Mouse (Mus musculus) hematopoietic stem cell, adult 5-6 weeks (primary cell): ENCODE measurements at regions not wholly inside any gene's neighbourhood (a gene's known extent, or its start where the extent isn't known, plus 50 kb on each side); places are given as distances from the start of the nearest gene placed in this dataset.

Experiments
- ATAC-seq, 2 experiments: fragments of 125-278 bp in 1 of 2; replicated peaks in 1 of 2; 2 replicates each; pipeline ENCODE4 v1.8.0; 2016 to 2017; ENCODE audit warnings: inconsistent platforms in 2 of 2, mild to moderate bottlenecking in 2 of 2, moderate number of reproducible peaks in 2 of 2, low read depth in 1 of 2, moderate TSS enrichment in 1 of 2; ENCODE audit not compliant: low FRiP score in 2 of 2, poor library complexity in 2 of 2, severe bottlenecking in 2 of 2, insufficient read depth in 1 of 2, low TSS enrichment in 1 of 2

DNA sequence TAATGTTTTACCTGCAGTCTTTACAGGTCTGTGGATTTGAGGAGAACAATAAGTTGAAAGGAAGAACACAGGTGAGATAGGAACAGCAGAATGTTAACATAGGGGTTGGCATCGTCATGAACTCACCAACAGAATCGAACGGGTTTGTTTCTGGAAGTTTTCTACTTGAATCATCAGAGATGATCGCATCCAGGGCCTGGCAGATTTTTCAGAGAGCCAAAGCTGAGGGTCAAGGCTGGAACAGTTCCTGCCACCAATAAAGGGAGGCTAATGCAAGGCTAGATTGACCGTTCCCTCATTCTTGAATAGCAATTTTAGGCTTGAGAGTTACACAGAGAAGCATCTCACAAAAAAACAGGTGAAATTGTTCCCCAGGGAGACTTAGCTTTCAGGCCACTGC lies 168.0 kb upstream of the Ubl3 start:
- no peak for ATAC-seq

DNA sequence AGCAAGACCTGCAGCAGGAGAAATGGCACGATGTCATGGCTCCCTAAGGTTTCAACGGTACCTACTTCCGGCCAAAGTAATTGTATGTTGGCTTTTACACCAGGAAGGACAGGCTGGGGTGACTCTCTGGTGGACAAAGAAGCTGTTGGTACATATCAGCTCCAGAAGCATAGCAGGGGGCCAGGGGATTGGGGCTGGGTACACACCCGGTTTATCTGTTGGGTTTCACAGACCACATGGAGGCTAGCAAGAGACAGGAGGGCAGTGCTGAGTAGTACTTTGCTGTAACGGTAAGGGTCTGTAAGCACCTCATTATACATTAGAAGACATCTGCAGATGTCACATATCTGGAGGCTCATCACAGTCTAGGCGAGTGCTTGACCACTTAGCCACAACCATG lies 164.0 kb upstream of the Ubl3 start:
- ATAC-seq: no peak

DNA sequence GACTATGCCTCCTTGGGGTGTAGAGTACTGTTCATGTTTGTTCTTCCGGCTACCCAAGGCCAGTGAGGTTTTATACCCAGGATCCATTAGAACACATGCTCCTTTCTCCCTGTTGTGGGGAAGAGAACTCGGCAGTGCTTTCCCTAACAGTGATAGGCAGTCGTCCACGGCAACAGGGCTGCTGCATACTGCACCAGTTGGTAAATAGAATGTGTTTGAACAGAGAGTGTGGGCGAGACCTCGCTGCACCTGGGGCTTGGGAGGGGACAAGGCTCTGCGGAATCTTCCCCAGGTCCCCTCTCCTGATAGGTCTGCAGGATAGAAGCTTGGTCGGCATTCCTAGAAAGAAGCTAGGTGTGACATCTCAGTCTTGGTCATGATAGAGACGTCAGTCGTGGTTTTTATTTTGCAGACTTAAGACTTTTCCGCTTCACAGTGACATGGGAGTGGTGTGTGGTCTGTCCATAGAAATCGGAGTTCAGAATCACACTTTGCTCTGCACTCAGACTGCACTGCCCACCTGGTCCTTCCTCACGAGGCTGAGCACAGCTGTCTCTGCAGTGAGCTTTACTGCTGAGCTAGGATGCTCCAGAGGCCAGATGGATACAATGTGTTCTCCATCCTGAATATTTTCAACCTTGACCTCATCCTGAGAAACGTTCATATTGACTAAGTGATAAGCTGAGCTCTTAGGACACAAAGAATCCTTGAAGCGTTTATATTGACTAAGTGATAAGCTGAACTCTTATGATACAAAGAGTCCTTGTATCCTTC lies 162.8 kb upstream of the Ubl3 start:
- ATAC-seq: no peak

DNA sequence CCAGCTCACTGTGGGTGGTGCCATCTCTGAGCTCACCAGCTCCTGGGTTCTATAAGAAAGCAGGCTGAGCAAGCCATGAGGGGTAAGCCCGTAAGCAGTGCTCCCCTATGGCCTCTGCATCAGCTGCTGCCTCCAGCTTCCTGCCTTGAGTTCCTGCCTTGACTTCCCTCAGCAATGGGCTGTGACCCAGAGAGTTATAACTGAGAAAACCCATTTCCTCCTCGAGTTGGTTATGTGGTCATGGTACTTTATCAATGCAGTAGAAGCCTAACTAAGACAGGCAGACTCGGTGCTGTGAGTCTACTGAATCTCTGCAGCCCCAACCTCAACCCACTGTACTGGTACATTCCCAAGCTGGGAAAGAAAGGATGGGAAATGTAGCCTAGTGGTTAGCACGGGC lies 162.2 kb upstream of the Ubl3 start:
- no peak for ATAC-seq

DNA sequence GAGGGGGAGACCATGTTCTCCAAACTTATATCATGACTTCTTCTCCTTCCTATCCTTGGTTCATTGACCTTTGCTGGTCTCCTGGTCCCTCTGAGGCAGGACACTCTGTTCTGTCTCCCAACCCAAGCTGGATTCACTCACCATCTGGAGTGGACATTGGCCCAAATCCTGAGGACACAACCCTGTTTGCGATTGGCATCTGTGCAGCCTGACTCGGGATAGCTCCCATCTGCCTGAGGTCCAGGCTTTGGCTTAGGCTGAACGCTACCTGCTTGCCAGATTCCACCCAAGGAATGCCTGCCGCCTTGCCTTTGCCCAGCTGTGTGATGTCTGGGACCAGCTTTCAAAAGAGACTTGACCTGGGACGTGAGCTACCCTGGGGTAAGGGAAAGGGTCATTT lies 161.2 kb upstream of the Ubl3 start:
- ATAC-seq: no peak

DNA sequence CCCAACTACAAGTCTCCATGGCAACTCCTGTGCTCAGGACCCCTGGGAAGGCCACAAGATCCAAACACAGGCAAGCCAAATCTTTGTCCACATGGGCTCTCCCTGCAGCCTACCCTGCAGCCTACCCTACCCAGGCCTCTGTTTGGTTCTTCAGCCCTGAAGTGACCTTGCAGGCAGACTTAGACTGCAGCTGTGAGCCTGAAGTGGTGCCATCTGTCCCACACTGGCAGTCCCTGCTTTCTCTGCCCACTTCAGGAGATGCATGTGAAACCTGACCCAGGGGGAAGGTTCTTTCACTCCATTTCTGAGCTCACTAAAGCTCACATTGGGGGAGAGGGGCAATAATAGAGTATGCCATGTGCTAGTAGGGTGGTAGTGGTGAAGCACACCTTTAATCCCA lies 160.4 kb upstream of the Ubl3 start:
- no peak for ATAC-seq

DNA sequence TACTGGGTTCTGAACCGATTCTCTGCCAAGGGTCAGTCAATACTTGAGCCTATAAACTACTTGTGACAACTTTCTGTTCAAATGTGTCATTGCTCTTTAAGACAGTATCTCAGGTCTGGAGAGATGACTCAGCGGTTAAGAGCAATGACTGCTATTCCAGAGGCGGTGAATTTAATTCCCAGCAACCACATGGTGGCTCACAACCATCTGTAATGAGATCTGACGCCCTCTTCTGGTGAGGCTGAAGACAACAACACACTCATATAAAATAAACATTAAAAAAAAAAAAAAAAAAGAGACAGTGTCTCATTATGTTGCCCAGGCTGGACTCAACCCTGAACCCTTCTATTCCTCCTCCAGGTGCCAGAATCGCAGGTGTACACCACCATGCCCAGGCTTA lies 159.0 kb upstream of the Ubl3 start:
- ATAC-seq: no peak

DNA sequence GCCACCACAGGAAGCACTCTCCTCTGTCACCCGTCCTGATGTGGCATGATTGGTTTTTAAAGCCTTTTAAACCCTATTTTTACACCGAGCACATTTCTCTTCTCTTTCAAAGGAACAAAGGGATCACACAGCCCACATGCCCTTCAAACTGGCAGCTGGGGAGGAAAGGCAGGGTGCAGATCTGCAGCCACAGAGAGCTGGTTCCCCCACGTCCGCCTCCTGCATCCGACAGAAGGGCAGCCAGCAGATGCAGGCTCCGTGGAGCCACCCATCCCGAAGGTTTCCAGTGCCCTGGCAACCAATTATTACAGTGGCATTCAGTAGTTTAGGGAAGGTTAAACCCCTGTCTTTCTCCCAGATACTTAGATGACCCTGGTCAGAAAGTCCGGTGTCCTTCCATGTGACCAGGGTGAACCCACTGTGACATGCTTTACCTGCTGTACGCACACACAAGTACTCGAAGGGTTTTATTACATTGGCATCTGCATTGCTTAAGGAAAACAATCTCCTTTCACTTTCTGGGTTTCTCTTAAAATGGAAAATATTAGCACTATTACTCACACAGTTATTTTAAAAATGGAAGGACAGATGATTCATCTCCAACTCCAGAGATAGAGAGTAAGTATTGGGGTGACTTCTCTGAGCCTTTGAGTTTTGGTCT lies 156.7 kb upstream of the Ubl3 start:
- ATAC-seq: peak in 1 of 2 experiments; percentile 49; a peak in 2 of 4 replicates

DNA sequence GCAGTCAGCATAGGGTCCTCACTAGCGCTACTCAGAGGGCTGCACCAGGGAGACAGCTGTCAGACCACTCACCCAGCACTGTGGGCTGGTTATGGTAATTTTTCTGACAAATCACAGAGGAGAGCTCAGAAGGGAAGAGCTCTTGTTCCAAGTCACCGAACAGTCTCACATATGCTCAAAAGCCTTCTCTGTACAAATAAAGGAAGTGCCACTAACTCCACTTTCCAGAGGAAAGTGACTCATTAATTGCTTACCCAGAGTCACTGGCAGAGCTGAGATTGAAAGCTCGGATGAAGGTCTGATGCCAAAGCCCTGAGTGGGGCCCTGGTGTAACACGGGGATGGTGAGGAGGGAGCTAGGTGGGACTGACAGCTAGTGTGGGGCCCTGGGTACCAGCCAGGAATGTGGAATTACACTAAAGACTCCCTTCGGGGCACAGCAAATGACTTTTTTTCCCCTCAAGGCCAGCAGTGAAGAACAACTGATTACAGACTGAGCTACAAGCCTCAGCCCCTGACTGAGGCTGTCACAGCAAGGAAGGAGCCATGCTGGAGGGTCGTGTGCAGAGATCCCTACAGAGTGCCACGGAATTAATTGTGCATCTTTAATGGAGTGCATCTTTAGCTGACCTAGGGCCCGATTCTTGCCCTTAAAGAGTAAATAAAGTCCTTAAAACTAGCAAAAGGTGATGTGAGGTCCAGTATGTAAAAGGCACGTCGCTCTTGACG lies 155.6 kb upstream of the Ubl3 start:
- peak; percentile 75 to 78 for ATAC-seq

DNA sequence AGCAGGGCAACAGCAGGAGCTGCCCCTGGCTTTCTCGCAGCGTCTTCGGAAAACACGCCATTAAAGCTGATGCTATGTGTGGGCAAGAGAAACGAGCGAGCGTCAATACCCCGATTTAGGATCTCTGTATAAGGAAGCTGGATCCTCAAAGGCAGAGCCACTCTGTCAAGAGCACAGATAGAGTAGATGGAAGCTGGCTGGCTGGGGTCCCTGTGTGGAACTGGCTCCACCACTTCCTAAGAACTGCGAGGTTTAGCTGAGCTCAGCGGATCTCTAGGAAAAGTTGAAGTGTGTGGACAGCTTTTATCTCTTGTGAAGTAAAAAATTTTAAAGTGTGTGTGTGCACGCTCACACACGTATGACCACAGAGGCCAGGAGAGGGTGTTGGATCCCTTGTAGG lies 154.7 kb upstream of the Ubl3 start:
- no peak for ATAC-seq

DNA sequence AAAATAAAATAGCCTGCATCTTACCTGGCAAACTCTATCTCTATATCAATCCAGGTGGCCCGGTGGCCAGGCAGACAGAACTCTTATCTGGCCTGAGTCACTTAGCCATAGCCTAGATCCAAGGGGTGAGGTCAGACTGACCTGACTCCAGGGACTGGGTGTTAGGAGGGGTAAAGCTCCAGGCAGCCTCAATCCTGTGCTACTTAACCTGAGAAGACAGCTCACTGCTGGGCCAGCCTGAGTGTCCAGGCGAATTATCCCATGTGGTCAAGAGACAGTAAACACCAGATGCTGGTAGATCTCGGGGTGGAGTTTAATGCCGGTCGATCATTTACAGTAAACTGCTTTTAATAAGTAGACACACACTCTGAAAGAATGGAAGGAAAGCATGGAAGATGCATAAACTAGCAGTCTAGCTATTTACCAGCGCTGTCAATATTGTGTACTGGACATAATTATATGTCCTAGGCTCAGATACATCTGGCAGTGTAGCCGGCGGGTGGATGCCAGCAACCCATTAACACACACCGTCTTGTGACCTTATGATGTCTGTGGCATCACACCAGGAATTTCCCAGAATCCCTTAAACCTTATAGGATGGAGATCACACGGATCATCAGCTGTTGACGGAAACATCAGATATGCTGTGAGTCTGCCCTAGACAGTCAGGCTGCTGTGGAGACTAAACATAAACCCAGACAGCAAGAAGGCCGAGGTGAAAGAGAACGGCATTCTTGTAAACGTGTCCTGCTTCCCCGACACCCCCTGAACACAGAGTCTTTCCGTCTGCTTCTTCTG lies 153.9 kb upstream of the Ubl3 start:
- no peak for ATAC-seq

DNA sequence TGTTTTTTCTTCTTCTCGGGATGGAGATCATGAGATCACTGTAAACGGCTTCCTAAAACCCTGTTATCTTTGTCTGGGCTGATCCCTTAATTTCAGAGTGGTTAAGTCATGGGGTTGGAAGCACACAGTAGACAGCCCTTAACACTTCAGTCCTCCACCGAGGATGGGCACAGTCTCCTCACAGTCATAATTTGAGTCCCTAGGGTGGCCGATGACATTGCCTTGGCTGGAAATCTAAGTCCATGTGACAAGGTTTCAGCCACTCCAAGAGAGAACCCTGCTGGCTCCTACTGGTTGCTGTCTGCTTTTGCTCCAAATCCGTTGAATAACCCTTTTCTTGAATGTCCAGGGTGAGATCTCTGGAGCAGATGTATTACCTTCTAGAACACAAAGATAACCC lies 152.2 kb upstream of the Ubl3 start:
- no peak for ATAC-seq

DNA sequence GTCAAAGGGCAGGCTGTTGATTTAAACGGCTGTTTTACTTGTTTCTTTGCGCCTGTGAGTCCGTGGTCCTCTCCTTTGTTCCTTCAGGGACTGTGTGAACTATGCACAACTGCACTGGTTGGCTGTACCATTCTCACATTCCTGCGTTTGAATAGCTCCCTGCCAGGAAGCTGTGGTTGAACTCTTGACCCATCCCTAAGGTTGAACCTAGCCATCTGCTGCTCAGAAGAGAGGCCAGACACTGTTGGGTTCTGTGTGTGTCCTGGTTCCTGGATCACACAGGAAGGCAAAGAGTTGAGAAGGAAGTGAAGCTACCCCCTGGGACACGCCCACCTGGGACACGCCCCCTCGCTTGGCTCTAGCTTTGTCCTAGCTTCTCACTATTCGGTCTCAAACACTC lies 149.3 kb upstream of the Ubl3 start:
- no peak; a peak in 1 of 4 replicates for ATAC-seq

DNA sequence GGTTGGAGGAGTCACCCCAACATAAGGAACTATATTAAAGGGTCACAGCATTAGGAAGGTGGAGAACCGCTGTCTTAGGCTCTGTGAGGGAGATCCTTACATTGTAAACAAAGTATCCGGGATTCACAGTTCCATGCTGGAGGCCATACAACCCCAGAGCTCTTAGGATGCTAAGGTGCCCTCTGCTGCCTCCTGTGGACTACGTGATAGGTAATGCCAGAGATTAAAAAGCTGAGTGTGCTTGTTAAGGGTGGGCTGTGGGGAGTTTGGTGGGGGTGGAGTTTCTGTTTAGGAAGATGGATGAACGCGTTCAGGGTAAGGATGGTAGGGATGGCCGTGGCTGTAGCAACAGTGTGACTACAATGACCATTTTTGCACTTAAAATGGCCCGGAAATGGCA lies 148.4 kb upstream of the Ubl3 start:
- ATAC-seq: no peak

DNA sequence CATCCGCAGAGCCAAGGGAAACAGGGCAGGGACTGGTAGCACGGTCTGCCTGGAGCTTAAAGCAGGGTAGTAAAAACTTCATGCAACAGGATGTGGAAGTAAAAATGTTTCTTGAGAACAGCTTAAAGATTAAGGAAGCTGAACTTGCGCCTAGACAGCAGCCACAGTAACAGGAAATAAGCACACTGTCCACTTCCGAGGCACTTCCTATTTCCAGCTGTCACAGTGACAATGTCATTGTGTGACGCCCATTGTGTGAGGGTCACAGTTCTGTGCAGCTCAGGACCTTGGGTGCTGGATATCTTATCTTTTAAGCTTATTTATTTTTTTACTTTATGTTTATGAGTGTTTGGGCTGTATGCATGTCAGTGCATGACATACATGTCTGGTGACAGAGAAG lies 147.7 kb upstream of the Ubl3 start:
- ATAC-seq: peak; percentile 53 to 68; a peak in 2 of 4 replicates

DNA sequence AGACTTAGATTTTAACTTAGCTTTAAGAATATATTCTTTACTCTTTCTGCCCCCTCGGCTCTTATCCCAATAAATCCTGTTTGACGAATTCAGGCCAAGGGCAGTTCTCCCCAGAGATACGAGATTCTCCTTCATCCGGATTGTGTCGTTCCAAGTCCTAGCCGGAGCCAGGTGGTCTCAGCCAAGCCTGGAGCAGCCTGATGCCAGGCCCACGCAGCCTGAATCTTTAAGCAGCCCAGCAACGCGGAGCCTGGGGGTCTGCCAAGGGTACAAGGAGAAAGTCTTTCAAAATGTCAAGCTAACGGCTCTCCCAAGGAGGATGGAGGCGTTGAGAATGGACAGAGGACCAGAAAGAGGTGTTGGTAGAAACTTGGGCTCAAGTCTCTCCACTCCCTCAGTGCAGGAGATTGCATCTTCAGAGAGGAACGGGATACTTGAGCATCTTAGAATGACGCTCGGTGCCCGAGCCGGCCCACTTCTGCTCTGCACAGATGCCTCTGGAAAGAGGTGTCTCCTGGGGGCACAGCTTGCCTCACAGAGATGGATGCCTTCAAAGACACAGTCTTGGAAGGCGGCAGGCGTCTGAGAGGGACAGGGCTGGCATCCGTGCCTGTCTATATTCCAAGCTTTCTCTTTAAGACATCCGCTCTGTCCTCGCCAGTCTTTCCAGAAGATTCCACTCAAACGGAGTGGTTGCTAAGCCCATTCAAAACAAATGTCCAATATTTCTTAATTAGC lies 145.2 kb upstream of the Ubl3 start:
- ATAC-seq: no peak

DNA sequence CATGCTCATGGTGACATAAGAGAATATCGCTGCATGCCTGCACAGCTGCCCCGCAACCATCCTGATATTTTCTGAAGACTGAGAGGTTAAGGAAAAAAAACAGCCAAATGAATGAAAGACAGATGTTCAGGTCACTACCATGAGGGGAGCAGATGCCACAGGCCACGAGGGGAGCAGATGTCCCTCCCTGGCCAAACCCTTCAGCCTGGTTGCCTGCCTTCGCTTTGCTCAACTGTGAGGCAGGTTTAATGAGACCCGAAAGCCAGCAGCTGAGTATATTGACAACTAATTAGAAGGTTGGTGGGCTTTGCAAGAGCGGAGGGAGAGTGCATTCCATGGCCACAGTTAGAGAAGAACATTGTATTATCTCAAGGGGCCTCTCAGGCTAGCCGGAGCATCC lies 141.8 kb upstream of the Ubl3 start:
- 0 out of 4 replicates have a peak, but pooled peaks of 1 of the 2 experiments have one; percentile 27 for ATAC-seq
